In the genomic region with DNA sequence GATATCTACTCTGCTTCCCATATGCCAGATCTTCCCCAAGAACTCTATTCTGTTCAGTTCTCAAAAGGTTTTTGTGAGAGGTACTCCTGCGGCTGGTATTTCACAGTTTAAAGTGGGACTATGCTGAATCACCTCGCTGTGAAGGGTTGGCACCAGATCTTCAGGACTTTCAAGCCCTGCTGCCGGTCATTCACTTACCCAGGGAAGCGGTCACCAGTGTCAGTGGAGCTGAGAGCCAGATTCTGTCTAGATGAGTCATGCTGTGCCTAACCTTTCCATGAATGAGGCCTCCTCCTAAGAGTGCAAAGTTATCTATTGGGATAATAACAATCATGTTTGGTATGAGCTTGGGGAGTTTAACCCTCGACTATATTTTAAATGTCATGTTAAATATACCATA, we compare ENCODE assay signal across 27 mouse cellular contexts.
A peak's percentile ranks its signal among the peaks of the same experiment; 100 is the strongest.
DNase-seq lines count a peak whose midpoint lies in the region; ATAC-seq and TF ChIP-seq lines count a peak whose summit lies in the region.
"Had no signal": no experiment of that assay in that cellular context is flagged by ENCODE, and none has a peak within 500 bp of the region (broad histone marks: within the 10 kb centered on the region; RNA-seq: fewer than 3 reads in every experiment).

No protein-coding gene starts in this region.

- H3K27me3 ChIP-seq in stomach, postnatal 0 days (ENCODE audit: control insufficient read depth, insufficient read depth, low read length) = no peaks in the 10 kb centered on the region
- H3K27me3 ChIP-seq in kidney, embryonic 16.5 days (ENCODE audit: insufficient read depth, low read length) = no peaks in the 10 kb centered on the region
- H3K27me3 ChIP-seq: embryonic facial prominence, embryonic 12.5 days; forebrain, embryonic 12.5 days; heart, embryonic 13.5 days; kidney, embryonic 15.5 days had no signal

- H3K9ac ChIP-seq in stomach, postnatal 0 days (ENCODE audit: low read length) = no peak overlapping the region
- no peak overlapping the region for H3K9ac ChIP-seq in kidney, embryonic 16.5 days (replicated peaks; ENCODE audit: low read length)
- H3K9ac ChIP-seq: embryonic facial prominence, embryonic 12.5 days; forebrain, embryonic 12.5 days; heart, embryonic 13.5 days; kidney, embryonic 15.5 days had no signal

- no peak for TF ChIP-seq EP300 in stomach, postnatal 0 days (optimal IDR thresholded peaks at IDR 0.05)

- WGBS in stomach, postnatal 0 days = 73% methylated on average over 5 of the region's 5 CpGs
- WGBS in kidney, embryonic 16.5 days = 85% methylated on average over 5 of the region's 5 CpGs

- no peak overlapping the region for H3K4me2 ChIP-seq in stomach, postnatal 0 days (replicated peaks; ENCODE audit: low read depth)
- H3K4me2 ChIP-seq in kidney, embryonic 16.5 days (replicated peaks; ENCODE audit: low read depth, low read length) = no peak overlapping the region
- H3K4me2 ChIP-seq: embryonic facial prominence, embryonic 12.5 days; forebrain, embryonic 12.5 days; heart, embryonic 13.5 days; kidney, embryonic 15.5 days had no signal

- no peaks in the 10 kb centered on the region for H3K36me3 ChIP-seq in stomach, postnatal 0 days (ENCODE audit: control insufficient read depth, insufficient read depth, low read length)
- H3K36me3 ChIP-seq in kidney, embryonic 16.5 days (ENCODE audit: insufficient read depth, low read length) = no peaks in the 10 kb centered on the region
- H3K36me3 ChIP-seq: embryonic facial prominence, embryonic 12.5 days; forebrain, embryonic 12.5 days; heart, embryonic 13.5 days; kidney, embryonic 15.5 days; limb, embryonic 10.5 days had no signal

- H3K4me1 ChIP-seq in stomach, postnatal 0 days (replicated peaks; ENCODE audit: control insufficient read depth, insufficient read depth) = no peaks in the 10 kb centered on the region
- peaks cover 4% of the 10 kb centered on the region; the same call in 1 of the 2 replicates for H3K4me1 ChIP-seq in kidney, embryonic 16.5 days (ENCODE audit: insufficient read depth, low read length)
- H3K4me1 ChIP-seq: embryonic facial prominence, embryonic 12.5 days; forebrain, embryonic 12.5 days; heart, embryonic 13.5 days; kidney, embryonic 15.5 days had no signal

- H3K27ac ChIP-seq in stomach, postnatal 0 days (replicated peaks) = no peak overlapping the region
- H3K27ac ChIP-seq in kidney, embryonic 16.5 days (ENCODE audit: low read length) = no peak overlapping the region
- H3K27ac ChIP-seq: embryonic facial prominence, embryonic 12.5 days; forebrain, embryonic 12.5 days; heart, embryonic 13.5 days; hindbrain, postnatal 0 days; kidney, embryonic 15.5 days; limb, embryonic 10.5 days had no signal

- no peak for ATAC-seq in stomach, postnatal 0 days (ENCODE audit: low FRiP score, low TSS enrichment)
- no peak for ATAC-seq in erythroblast, adult 5-6 weeks (replicated peaks; ENCODE audit: low FRiP score, poor library complexity, severe bottlenecking)
- no peak for ATAC-seq in kidney, embryonic 16.5 days (ENCODE audit: low FRiP score, low TSS enrichment)
- ATAC-seq: activated CD4-positive, CD25-positive, alpha-beta regulatory T cell, adult 4 months; hindbrain, postnatal 0 days; intestine, postnatal 0 days had no signal

- no peak for TF ChIP-seq CTCF in stomach, postnatal 0 days (IDR thresholded peaks at IDR 0.05; ENCODE audit: low read depth)

- no peak overlapping the region for H3K4me3 ChIP-seq in stomach, postnatal 0 days (ENCODE audit: low read depth, low read length)
- H3K4me3 ChIP-seq in kidney, embryonic 16.5 days (ENCODE audit: low read length) = no peak overlapping the region
- H3K4me3 ChIP-seq: embryonic facial prominence, embryonic 12.5 days; erythroblast, embryonic 14.5 days; forebrain, embryonic 12.5 days; heart, embryonic 13.5 days; kidney, embryonic 15.5 days; limb, embryonic 10.5 days had no signal

- H3K9me3 ChIP-seq in stomach, postnatal 0 days (ENCODE audit: control insufficient read depth, low read length) = no peaks in the 10 kb centered on the region
- H3K9me3 ChIP-seq in kidney, embryonic 16.5 days (ENCODE audit: low read length) = no peaks in the 10 kb centered on the region
- H3K9me3 ChIP-seq: embryonic facial prominence, embryonic 12.5 days; forebrain, embryonic 12.5 days; heart, embryonic 13.5 days; kidney, embryonic 15.5 days; limb, embryonic 10.5 days had no signal

- peak; percentile 6 for DNase-seq in layer of hippocampus, adult 9-11 months
- no peak for DNase-seq in layer of hippocampus, adult 11-12 months (ENCODE audit: low spot score)
- DNase-seq in cerebellum, adult 11-12 months = peak; percentile 30
- DNase-seq in cerebellum, postnatal 10 days = peak; percentile 37 to 42
- no peak for DNase-seq in stomach, postnatal 0 days (ENCODE audit: low spot score)
- DNase-seq: adrenal gland, adult 8-10 months; gastrocnemius, postnatal 10 days; heart, adult 11 months; heart, postnatal 14 days; kidney, postnatal 4 days; liver; lung, postnatal 4 days; midbrain, embryonic 14.5 days; right cerebral cortex, postnatal 25 days; spleen, adult 18-20 months; thymus, postnatal 4 days had no signal

Comparison
In these comparisons a context has a peak if more than half of its experiments do, and no peak if none do; other contexts are left out.
1. DNase-seq: peak in layer of hippocampus, adult 9-11 months (single experiment), cerebellum, adult 11-12 months (single experiment) and cerebellum, postnatal 10 days (2 of 2); none in layer of hippocampus, adult 11-12 months (single experiment) and stomach, postnatal 0 days (single experiment).